Mouse (Mus musculus) stomach, embryonic 14.5 days (tissue): ENCODE data around the gene Zfp229. TPM values are rescaled to one million over a fixed set of nuclear protein-coding genes. Genes with fewer than 3 reads are reported as not detected.
"Not testable (repeated sequence)": the region's sequence is repeated elsewhere in the genome, so short reads cannot be mapped to it uniquely, and the experiment has no call there.

Experiments used
- ATAC-seq: fragments of 200-750 bp; cut with Nextera tagmentation; 2 replicates; pipeline ENCODE4 v1.8.0; 2017; ENCODE audit warnings: low read depth, moderate TSS enrichment; ENCODE audit not compliant: insufficient number of reproducible peaks, insufficient read depth, low FRiP score
- H3K27ac ChIP-seq: fragments of 300-500 bp; sonication (generic); 2 replicates; pipeline ENCODE4 v1.5.1; 2014; ENCODE audit warnings: mild to moderate bottlenecking, low read length, moderate library complexity, mixed read lengths
- H3K27me3 ChIP-seq: fragments of 300-500 bp; sonication (generic); 2 replicates; pipeline ENCODE4 v1.6.1; 2014; ENCODE audit warnings: low read length, control low read depth, mixed read lengths; ENCODE audit not compliant: control insufficient read depth, insufficient read depth
- H3K36me3 ChIP-seq: fragments of 300-500 bp; sonication (generic); 2 replicates; pipeline ENCODE4 v1.6.1; 2014; ENCODE audit warnings: mild to moderate bottlenecking, control low read depth, low read length, moderate library complexity, mixed read lengths; ENCODE audit not compliant: control insufficient read depth, insufficient read depth
- H3K4me1 ChIP-seq: fragments of 300-500 bp; sonication (generic); 2 replicates; pipeline ENCODE4 v1.6.1; 2014; ENCODE audit warnings: low read length, control low read depth, mixed read lengths; ENCODE audit not compliant: control insufficient read depth, insufficient read depth
- H3K4me2 ChIP-seq: fragments of 300-500 bp; sonication (generic); replicated peaks from 2 replicates; pipeline ENCODE4 v1.6.1; 2014; ENCODE audit warnings: low read depth, low read length, control low read depth
- H3K4me3 ChIP-seq: fragments of 300-500 bp; sonication (generic); 2 replicates; pipeline ENCODE4 v1.5.1; 2014; ENCODE audit warnings: low read depth, low read length, control low read depth
- H3K9ac ChIP-seq: fragments of 300-500 bp; sonication (generic); replicated peaks from 2 replicates; pipeline ENCODE4 v1.6.1; 2014; ENCODE audit warnings: low read depth, mild to moderate bottlenecking, control low read depth, low read length, moderate library complexity, mixed read lengths
- H3K9me3 ChIP-seq: fragments of 300-500 bp; sonication (generic); 2 replicates; pipeline ENCODE4 v1.6.1; 2016; ENCODE audit warnings: low read depth, low read length, control low read depth; ENCODE audit not compliant: control insufficient read depth
- WGBS: fragments of 180-500 bp; shearing (Covaris S2); extraction: QIAGEN DNeasy Blood & Tissue Kit; methylation state at CpG from one replicate; pipeline ENCODE4 v1.1.7; 2014; 5-methylcytosine and 5-hydroxymethylcytosine counted together
- polyA plus RNA-seq: library from polyadenylated mRNA; unstranded; fragments of >200 nt; fragmentation: Nextera tagmentation; extraction: Ambion mirVana; gene quantifications from 2 replicates; pipeline ENCODE4 v1.2.1, GENCODE M21; 2014

Gene Zfp229
- polyA plus RNA-seq, 1 experiment from 2014 or later, result 7.0 TPM

- Histone ChIP-seq H3K4me2 (peak overlapping the region; percentile 44), H3K9me3 (no peaks in the 10 kb centered on the region), H3K36me3 (peaks cover 8% of the 10 kb centered on the region; the same call in 1 of the 2 replicates), H3K27ac (peak overlapping the region; percentile 83), H3K4me3 (peak overlapping the region; percentile 66), H3K9ac (no peak overlapping the region), H3K27me3 (no peaks in the 10 kb centered on the region), H3K4me1 (0 out of 2 replicates have a peak, but pooled peaks cover 5% of the 10 kb centered on the region)
- no peak for ATAC-seq
- WGBS, result 87% methylated on average over 4 of the region's 4 CpGs
Measured at GRCm38 (mm10) chr17:21733049-21733448, 2.5 kb downstream of the Zfp229 start.

GRCm38 (mm10) chr17:21733529-21734031, 3.0 kb downstream of the Zfp229 start:
- ATAC-seq, result peak; percentile 97

GRCm38 (mm10) chr17:21752791-21753190, 22.2 kb downstream of the Zfp229 start:
- H3K9me3 ChIP-seq, result no peaks in the 10 kb centered on the region
- H3K4me2 ChIP-seq, result no peak overlapping the region
- no peak overlapping the region for H3K4me3 ChIP-seq
- no peaks in the 10 kb centered on the region for H3K27me3 ChIP-seq
- no peaks in the 10 kb centered on the region for H3K36me3 ChIP-seq
- no peak overlapping the region for H3K9ac ChIP-seq
- no peak overlapping the region for H3K27ac ChIP-seq
- 75% methylated on average over 2 of the region's 2 CpGs for WGBS
- no peak for ATAC-seq
- H3K4me1 ChIP-seq, result no peaks in the 10 kb centered on the region

More at GRCm38 (mm10) chr17:21733529-21734031, 3.0 kb downstream of the Zfp229 start:
- Histone ChIP-seq H3K4me1 (0 out of 2 replicates have a peak, but pooled peaks cover 5% of the 10 kb centered on the region), H3K4me3 (peak overlapping the region; percentile 66), H3K4me2 (peak overlapping the region; percentile 44), H3K9me3 (no peaks in the 10 kb centered on the region), H3K27ac (peak overlapping the region; percentile 83), H3K36me3 (peaks cover 8% of the 10 kb centered on the region; the same call in 1 of the 2 replicates), H3K27me3 (no peaks in the 10 kb centered on the region), H3K9ac (peak overlapping the region; percentile 71)
- under 1% methylated on average over 27 of the region's 27 CpGs for WGBS

GRCm38 (mm10) chr17:21753342-21754208, 23.0 kb downstream of the Zfp229 start:
- ATAC-seq, result no peak
- Histone ChIP-seq H3K36me3 (no peaks in the 10 kb centered on the region), H3K27me3 (no peaks in the 10 kb centered on the region), H3K27ac (no peak overlapping the region), H3K9ac (peak overlapping the region; percentile 26), H3K9me3 (no peaks in the 10 kb centered on the region), H3K4me2 (peak overlapping the region; percentile 50), H3K4me1 (no peaks in the 10 kb centered on the region), H3K4me3 (peak overlapping the region; percentile 26)
- WGBS, result 12% methylated on average over 20 of the region's 20 CpGs

- ATAC-seq, result no peak
- WGBS, result 76% methylated on average over 2 of the region's 2 CpGs
- no peak overlapping the region for H3K27ac ChIP-seq
Measured at GRCm38 (mm10) chr17:21770336-21770735, 39.7 kb downstream of the Zfp229 start.

GRCm38 (mm10) chr17:21792256-21792655, 61.7 kb downstream of the Zfp229 start:
- Histone ChIP-seq H3K27ac (no peak overlapping the region), H3K4me2 (no peak overlapping the region), H3K9me3 (no peaks in the 10 kb centered on the region), H3K9ac (no peak overlapping the region), H3K4me3 (no peak overlapping the region), H3K27me3 (no peaks in the 10 kb centered on the region), H3K4me1 (no peaks in the 10 kb centered on the region), H3K36me3 (no peaks in the 10 kb centered on the region)
- WGBS, result 83% methylated on average over 4 of the region's 4 CpGs
- no peak for ATAC-seq

More at GRCm38 (mm10) chr17:21770336-21770735, 39.7 kb downstream of the Zfp229 start:
- no peaks in the 10 kb centered on the region for H3K4me1 ChIP-seq
- no peaks in the 10 kb centered on the region for H3K36me3 ChIP-seq
- H3K9me3 ChIP-seq, result no peaks in the 10 kb centered on the region
- H3K4me2 ChIP-seq, result no peak overlapping the region
- H3K4me3 ChIP-seq, result no peak overlapping the region
- H3K27me3 ChIP-seq, result no peaks in the 10 kb centered on the region
- H3K9ac ChIP-seq, result no peak overlapping the region

- 45% methylated on average over 19 of the region's 19 CpGs for WGBS
- H3K36me3 ChIP-seq, H3K9me3 ChIP-seq, ATAC-seq, H3K4me3 ChIP-seq, H3K4me2 ChIP-seq, H3K27me3 ChIP-seq, H3K9ac ChIP-seq, H3K27ac ChIP-seq, H3K4me1 ChIP-seq: not testable (repeated sequence)
Measured at GRCm38 (mm10) chr17:21801373-21801772, 70.8 kb downstream of the Zfp229 start.
